Mouse (Mus musculus) stomach, postnatal 0 days (tissue): ENCODE measurements around the gene Olfr373. TPM values are rescaled to one million over a fixed set of nuclear protein-coding genes. Genes with fewer than 3 reads are reported as not detected.

Experiments
- ATAC-seq: fragments of 200-750 bp; cut with Nextera tagmentation; 2 replicates; pipeline ENCODE4 v1.8.0; 2017; ENCODE audit not compliant: low FRiP score, low TSS enrichment
- DNase-seq: peaks from one replicate; pipeline ENCODE4 v3.0.0-alpha.2; 2016; ENCODE audit warnings: low spot score
- H3K27ac ChIP-seq: fragments of 300-500 bp; sonication (generic); replicated peaks from 2 replicates; pipeline ENCODE4 v1.5.1; 2014; ENCODE audit warnings: mild to moderate bottlenecking, control low read depth
- H3K27me3 ChIP-seq: fragments of 300-500 bp; sonication (generic); 2 replicates; pipeline ENCODE4 v1.6.1; 2014; ENCODE audit warnings: low read length; ENCODE audit not compliant: control insufficient read depth, insufficient read depth
- H3K36me3 ChIP-seq: fragments of 300-500 bp; sonication (generic); 2 replicates; pipeline ENCODE4 v1.6.1; 2014; ENCODE audit warnings: low read length, mixed read lengths; ENCODE audit not compliant: control insufficient read depth, insufficient read depth
- H3K4me1 ChIP-seq: fragments of 300-500 bp; sonication (generic); replicated peaks from 2 replicates; pipeline ENCODE4 v1.6.1; 2014; ENCODE audit warnings: antibody characterized with exemption; ENCODE audit not compliant: control insufficient read depth, insufficient read depth
- H3K4me2 ChIP-seq: fragments of 300-500 bp; sonication (generic); replicated peaks from 2 replicates; pipeline ENCODE4 v1.6.1; 2014; ENCODE audit warnings: low read depth, mild to moderate bottlenecking, control low read depth, moderate library complexity
- H3K4me3 ChIP-seq: fragments of 300-500 bp; sonication (generic); 2 replicates; pipeline ENCODE4 v1.5.1; 2014; ENCODE audit warnings: low read depth, low read length, control low read depth
- H3K9ac ChIP-seq: fragments of 300-500 bp; sonication (generic); 2 replicates; pipeline ENCODE4 v1.6.1; 2014; ENCODE audit warnings: mild to moderate bottlenecking, low read length, control low read depth, mixed read lengths
- H3K9me3 ChIP-seq: fragments of 300-500 bp; sonication (generic); 2 replicates; pipeline ENCODE4 v1.6.1; 2016; ENCODE audit warnings: low read length; ENCODE audit not compliant: control insufficient read depth
- CTCF ChIP-seq: IDR thresholded peaks from 2 replicates; pipeline ENCODE4 v1.5.1; 2016; ENCODE audit warnings: antibody characterized with exemption, low read depth, mild to moderate bottlenecking, moderate library complexity
- EP300 ChIP-seq: optimal IDR thresholded peaks from 2 replicates; pipeline ENCODE3; 2016; ENCODE audit warnings: antibody characterized with exemption
- WGBS: fragments of 180-500 bp; shearing (Covaris S2); extraction: QIAGEN DNeasy Blood & Tissue Kit; methylation state at CpG from one replicate; pipeline ENCODE4 v1.1.7; 2014; 5-methylcytosine and 5-hydroxymethylcytosine counted together
- polyA plus RNA-seq: library from polyadenylated mRNA; unstranded; fragments of >200 nt; fragmentation: Nextera tagmentation; extraction: Ambion mirVana; gene quantifications from 2 replicates; pipeline ENCODE4 v1.2.1, GENCODE M21; 2015

Gene Olfr373
- polyA plus RNA-seq, 1 experiment from 2014 or later = not detected

DNA sequence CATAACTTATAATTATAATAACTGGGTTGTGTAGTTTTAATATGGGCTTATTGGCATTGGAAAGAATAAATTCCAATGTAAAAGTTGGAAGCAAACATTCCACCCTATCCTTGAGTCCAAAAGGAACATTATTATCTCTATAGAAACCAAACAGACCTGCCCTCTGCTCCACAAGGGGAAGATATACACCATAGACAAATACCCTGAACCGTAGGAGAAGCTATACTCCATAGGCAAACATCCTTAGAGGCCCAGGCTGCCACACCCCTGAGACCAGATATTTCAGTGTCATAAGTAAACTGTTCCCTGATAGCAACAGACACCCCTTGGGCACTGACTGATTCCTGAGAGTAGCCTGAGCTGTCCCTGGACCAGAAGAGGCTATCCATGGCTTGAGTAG lies 44.9 kb downstream of the Olfr373 start:
- no peaks in the 10 kb centered on the region for H3K9me3 ChIP-seq
- WGBS = 39% methylated on average over 1 of the region's 1 CpGs
- DNase-seq (no peak), ATAC-seq (peak; percentile 76)
- TF ChIP-seq EP300 (no peak), CTCF (no peak)
- no peaks in the 10 kb centered on the region for H3K27me3 ChIP-seq
- H3K4me1 ChIP-seq = no peaks in the 10 kb centered on the region
- no peak overlapping the region for H3K4me2 ChIP-seq
- H3K27ac ChIP-seq = no peak overlapping the region
- H3K36me3 ChIP-seq = no peaks in the 10 kb centered on the region
- no peak overlapping the region for H3K4me3 ChIP-seq
- no peak overlapping the region for H3K9ac ChIP-seq

DNA sequence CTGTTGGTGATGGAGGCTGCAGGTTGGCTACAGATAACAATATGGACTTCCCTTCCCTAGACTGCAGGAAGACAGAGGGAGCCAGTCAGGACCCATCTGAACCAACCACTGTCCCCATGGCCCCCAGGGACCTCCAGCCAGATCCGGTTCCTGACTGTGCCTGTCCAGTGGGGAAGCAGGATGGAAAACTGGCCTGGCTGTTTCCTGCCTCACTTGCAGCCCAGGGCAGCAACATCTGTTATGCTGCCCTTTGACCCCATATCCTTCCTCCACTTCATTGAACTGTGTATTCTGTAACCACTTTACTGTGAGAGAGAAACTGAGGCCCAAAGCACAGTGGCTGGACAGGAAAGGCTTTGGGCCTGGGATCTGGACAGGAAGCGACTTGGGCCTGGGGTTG lies 48.3 kb downstream of the Olfr373 start:
- no peaks in the 10 kb centered on the region for H3K9me3 ChIP-seq
- no peak overlapping the region for H3K4me3 ChIP-seq
- no peaks in the 10 kb centered on the region for H3K36me3 ChIP-seq
- no peaks in the 10 kb centered on the region for H3K27me3 ChIP-seq
- H3K4me2 ChIP-seq = no peak overlapping the region
- no peak for ATAC-seq
- no peak for DNase-seq
- 66% methylated on average over 2 of the region's 2 CpGs for WGBS
- TF ChIP-seq EP300 (no peak), CTCF (peak; percentile 6; the same call in 1 of the 2 replicates)
- H3K27ac ChIP-seq = no peak overlapping the region; the same call in 1 of the 2 replicates
- no peak overlapping the region for H3K9ac ChIP-seq
- H3K4me1 ChIP-seq = no peaks in the 10 kb centered on the region

DNA sequence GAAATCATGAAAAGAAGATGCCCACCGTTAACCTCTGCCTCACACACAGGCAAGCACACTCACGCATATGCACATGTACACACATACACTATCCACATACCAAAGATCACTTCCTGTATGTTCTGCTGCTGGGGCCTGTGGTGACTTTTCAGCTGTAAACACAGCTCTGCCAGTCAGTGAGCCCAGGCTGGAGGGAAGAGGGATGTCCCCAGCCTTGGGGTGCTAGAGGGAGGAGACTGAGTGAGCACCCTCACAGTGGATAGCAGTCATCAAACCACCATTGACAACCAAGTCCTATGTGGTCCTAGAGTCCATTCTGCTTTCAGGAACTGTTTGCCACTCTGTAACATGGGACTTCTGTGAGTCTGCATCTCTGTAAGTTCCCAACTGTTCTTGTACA lies 48.9 kb downstream of the Olfr373 start:
- no peak for DNase-seq
- H3K27ac ChIP-seq = no peak overlapping the region
- 80% methylated on average over 2 of the region's 2 CpGs for WGBS

DNA sequence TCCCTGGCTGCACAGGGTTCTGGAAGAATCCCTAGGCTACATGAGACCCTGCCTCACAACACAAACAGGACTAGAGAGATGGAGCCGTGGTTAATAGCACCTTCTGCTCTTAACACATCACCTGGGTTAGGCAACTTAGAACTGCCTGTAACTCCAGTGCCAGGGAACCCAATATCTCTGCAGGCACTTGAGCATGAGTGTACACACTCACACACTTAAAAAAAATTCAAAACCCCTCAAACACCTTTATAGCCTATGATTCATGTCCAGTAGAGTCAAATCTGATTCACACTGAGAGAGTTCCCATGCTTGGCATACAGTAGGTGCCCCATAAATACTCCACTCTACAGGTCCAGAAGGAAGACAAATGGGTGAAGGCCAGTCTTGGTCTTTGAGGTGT lies 49.4 kb downstream of the Olfr373 start:
- H3K36me3 ChIP-seq = no peaks in the 10 kb centered on the region
- 77% methylated on average over 1 of the region's 1 CpGs for WGBS
- ATAC-seq = no peak
- H3K4me2 ChIP-seq = no peak overlapping the region
- no peaks in the 10 kb centered on the region for H3K4me1 ChIP-seq
- no peak overlapping the region for H3K4me3 ChIP-seq
- H3K27me3 ChIP-seq = no peaks in the 10 kb centered on the region
- no peak overlapping the region for H3K27ac ChIP-seq
- H3K9ac ChIP-seq = no peak overlapping the region; the same call in 1 of the 2 replicates
- TF ChIP-seq EP300 (no peak), CTCF (no peak)
- DNase-seq = no peak
- H3K9me3 ChIP-seq = no peaks in the 10 kb centered on the region

More for the DNA sequence above, 48.9 kb downstream of the Olfr373 start:
- Histone ChIP-seq H3K36me3 (no peaks in the 10 kb centered on the region), H3K27me3 (no peaks in the 10 kb centered on the region), H3K4me3 (no peak overlapping the region), H3K4me1 (no peaks in the 10 kb centered on the region), H3K9me3 (no peaks in the 10 kb centered on the region), H3K4me2 (no peak overlapping the region), H3K9ac (no peak overlapping the region; the same call in 1 of the 2 replicates)
- ATAC-seq = no peak
- no peak for TF ChIP-seq EP300
- TF ChIP-seq CTCF = no peak

DNA sequence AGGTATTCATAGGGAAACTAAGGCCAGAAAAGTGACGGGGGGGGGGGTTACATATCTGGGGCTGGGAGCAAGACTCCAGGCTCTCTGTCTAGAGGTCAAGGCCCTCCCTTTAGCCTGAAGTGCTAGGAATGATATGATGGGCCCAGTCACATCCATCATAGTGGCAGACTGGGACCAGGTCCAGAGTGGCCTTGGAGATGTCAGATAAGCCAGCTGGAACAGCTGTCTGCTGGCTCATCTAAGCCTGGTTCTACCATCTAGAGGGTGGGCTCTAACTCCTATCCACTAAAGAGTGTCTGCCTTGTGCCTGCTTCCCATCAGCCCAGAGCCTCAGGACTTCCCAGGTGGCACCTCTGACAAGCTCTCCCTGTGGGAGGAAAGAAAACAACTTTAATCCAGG lies 49.9 kb downstream of the Olfr373 start:
- Histone ChIP-seq H3K27me3 (no peaks in the 10 kb centered on the region), H3K4me1 (no peaks in the 10 kb centered on the region), H3K4me2 (no peak overlapping the region), H3K27ac (no peak overlapping the region), H3K36me3 (no peaks in the 10 kb centered on the region), H3K9ac (no peak overlapping the region), H3K4me3 (no peak overlapping the region), H3K9me3 (no peaks in the 10 kb centered on the region)
- ATAC-seq (no peak), DNase-seq (no peak)
- WGBS = 58% methylated on average over 1 of the region's 1 CpGs
- TF ChIP-seq EP300 (no peak), CTCF (no peak)

DNA sequence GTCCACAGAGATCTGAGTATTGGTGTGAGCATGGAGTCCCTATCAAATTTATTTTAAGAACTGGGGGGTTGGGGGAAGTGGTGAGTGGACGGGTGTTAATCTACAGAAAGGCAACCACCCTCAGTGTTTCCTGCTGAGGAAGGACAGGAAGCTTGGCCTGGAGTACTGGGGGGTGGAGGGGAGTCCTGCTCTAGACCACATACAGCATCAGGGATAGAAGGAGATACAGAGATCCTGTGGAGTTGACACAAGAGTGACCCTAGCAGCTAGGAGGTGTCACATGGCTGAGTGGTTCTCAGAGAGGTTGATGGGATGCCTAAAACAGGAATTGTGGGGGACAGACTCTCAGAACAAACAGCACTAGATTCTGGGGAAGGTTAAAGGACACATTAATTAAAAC lies 50.5 kb downstream of the Olfr373 start:
- H3K9ac ChIP-seq = no peak overlapping the region
- WGBS = 56% methylated on average over 1 of the region's 1 CpGs
- no peak overlapping the region for H3K4me2 ChIP-seq
- TF ChIP-seq EP300 = no peak
- TF ChIP-seq CTCF = no peak
- no peaks in the 10 kb centered on the region for H3K4me1 ChIP-seq
- no peak overlapping the region for H3K27ac ChIP-seq
- DNase-seq (no peak), ATAC-seq (no peak)
- no peaks in the 10 kb centered on the region for H3K9me3 ChIP-seq
- H3K36me3 ChIP-seq = peaks cover 2% of the 10 kb centered on the region
- no peaks in the 10 kb centered on the region for H3K27me3 ChIP-seq
- H3K4me3 ChIP-seq = no peak overlapping the region
